Mouse (Mus musculus) cerebellum, adult 2 months (tissue): ENCODE data around the gene Pgghg. TPM values are rescaled to one million over a fixed set of nuclear protein-coding genes. Genes with fewer than 3 reads are reported as not detected.

ENCODE experiments used
- DNase-seq, 2 experiments: peaks; one replicate each; pipeline ENCODE4 v3.0.0; 2021
- H3K27ac ChIP-seq: fragments of 200-500 bp; 2 replicates; pipeline ENCODE4 v1.5.1; 2012; ENCODE audit warnings: low read length, control low read depth, inconsistent platforms; ENCODE audit not compliant: insufficient read depth
- H3K27me3 ChIP-seq: fragments of 200-500 bp; 2 replicates; pipeline ENCODE4 v1.6.1; 2012; ENCODE audit warnings: inconsistent platforms, mild to moderate bottlenecking, low read length, moderate library complexity; ENCODE audit not compliant: control insufficient read depth, insufficient read depth
- H3K4me1 ChIP-seq: fragments of 200-500 bp; 2 replicates; pipeline ENCODE4 v1.6.1; 2011; ENCODE audit warnings: low read length; ENCODE audit not compliant: control insufficient read depth, insufficient read depth
- H3K4me3 ChIP-seq: fragments of 200-500 bp; replicated peaks from 2 replicates; pipeline ENCODE3; 2011; ENCODE audit warnings: mild to moderate bottlenecking, low read depth, low read length, control low read depth; ENCODE audit not compliant: insufficient read depth
- CTCF ChIP-seq: fragments of 200-500 bp; IDR thresholded peaks from 2 replicates; pipeline ENCODE4 v1.5.1; 2011; ENCODE audit warnings: low read depth, mild to moderate bottlenecking, control low read depth, low read length, moderate library complexity, borderline replicate concordance; ENCODE audit not compliant: insufficient read depth
- POLR2A ChIP-seq: fragments of 200-500 bp; IDR thresholded peaks from 2 replicates; pipeline ENCODE4 v1.6.1; 2011; ENCODE audit warnings: low read length, control low read depth, borderline replicate concordance; ENCODE audit not compliant: insufficient read depth
- WGBS: fragments of 180-500 bp; shearing (Covaris S2); methylation state at CpG from one replicate; pipeline ENCODE4 v1.1.7; 2018; 5-methylcytosine and 5-hydroxymethylcytosine counted together
- polyA plus RNA-seq: library from polyadenylated mRNA; depleted of rRNA; stranded (reverse); fragments of >200 nt; gene quantifications from 2 replicates; pipeline ENCODE4 v1.2.3, GENCODE M21; 2012

The Pgghg gene
- polyA plus RNA-seq, 1 experiment, result 5.6 TPM

- no peaks in the 10 kb centered on the region for H3K4me1 ChIP-seq
- no peaks in the 10 kb centered on the region for H3K27me3 ChIP-seq
- no peak overlapping the region for H3K4me3 ChIP-seq
- no peak for TF ChIP-seq CTCF
- TF ChIP-seq POLR2A, result no peak
- DNase-seq, result no peak
- 88% methylated on average over 8 of the region's 8 CpGs for WGBS
- H3K27ac ChIP-seq, result no peak overlapping the region
Observed at GRCm38 (mm10) chr7:140914031-140914690, 27.0 kb upstream of the Pgghg start.

GRCm38 (mm10) chr7:140919911-140920310, 21.3 kb upstream of the Pgghg start:
- no peak for TF ChIP-seq CTCF
- no peak for TF ChIP-seq POLR2A
- H3K27ac ChIP-seq, result no peak overlapping the region
- 82% methylated on average over 4 of the region's 4 CpGs for WGBS
- H3K4me1 ChIP-seq, result peaks cover 3% of the 10 kb centered on the region; the same call in 1 of the 2 replicates
- H3K27me3 ChIP-seq, result no peaks in the 10 kb centered on the region
- DNase-seq, result no peak
- H3K4me3 ChIP-seq, result no peak overlapping the region

- H3K4me3 ChIP-seq, result no peak within 1 kb of the TSS
- WGBS, result 89% methylated on average over 8 of the region's 8 CpGs
- H3K27me3 ChIP-seq, result no peaks in the 10 kb centered on the region
Observed at GRCm38 (mm10) chr7:140920418-140921029, 20.7 kb upstream of the Pgghg start, which contains the start of gene Nlrp6. Nlrp6 (plus strand) TSS chr7:140920902.

GRCm38 (mm10) chr7:140921225-140921975, 19.8 kb upstream of the Pgghg start:
- TF ChIP-seq CTCF, result no peak
- TF ChIP-seq POLR2A, result no peak
- Histone ChIP-seq H3K4me1 (peaks cover 3% of the 10 kb centered on the region; the same call in 1 of the 2 replicates), H3K27ac (no peak overlapping the region), H3K27me3 (no peaks in the 10 kb centered on the region), H3K4me3 (no peak overlapping the region)
- DNase-seq, result no peak
- 46% methylated on average over 22 of the region's 22 CpGs for WGBS

More at GRCm38 (mm10) chr7:140920418-140921029, 20.7 kb upstream of the Pgghg start, which contains the start of gene Nlrp6:
- DNase-seq, result no peak
- TF ChIP-seq CTCF (no peak), POLR2A (no peak)
- Histone ChIP-seq H3K4me1 (peaks cover 3% of the 10 kb centered on the region; the same call in 1 of the 2 replicates), H3K27ac (no peak within 1 kb of the TSS)

- H3K27me3 ChIP-seq, result no peaks in the 10 kb centered on the region
- peak; percentile 88 to 90 for DNase-seq
- no peak overlapping the region for H3K27ac ChIP-seq
- peak overlapping the region; percentile 53 for H3K4me3 ChIP-seq
- peaks cover 3% of the 10 kb centered on the region; the same call in 1 of the 2 replicates for H3K4me1 ChIP-seq
- WGBS, result under 1% methylated on average over 49 of the region's 49 CpGs
- TF ChIP-seq CTCF (no peak; the same call in 1 of the 2 replicates), POLR2A (no peak)
Observed at GRCm38 (mm10) chr7:140922398-140923069, 18.7 kb upstream of the Pgghg start.

GRCm38 (mm10) chr7:140923070-140923775, 18.0 kb upstream of the Pgghg start:
- Histone ChIP-seq H3K4me3 (peak overlapping the region; percentile 53), H3K27ac (no peak overlapping the region), H3K27me3 (no peaks in the 10 kb centered on the region), H3K4me1 (peaks cover 3% of the 10 kb centered on the region; the same call in 1 of the 2 replicates)
- 20% methylated on average over 30 of the region's 30 CpGs for WGBS
- no peak for TF ChIP-seq CTCF
- TF ChIP-seq POLR2A, result no peak
- DNase-seq, result no peak

- H3K4me3 ChIP-seq, result no peak overlapping the region
- peaks cover 3% of the 10 kb centered on the region; the same call in 1 of the 2 replicates for H3K4me1 ChIP-seq
- no peaks in the 10 kb centered on the region for H3K27me3 ChIP-seq
- no peak overlapping the region for H3K27ac ChIP-seq
- 93% methylated on average over 6 of the region's 6 CpGs for WGBS
- no peak for DNase-seq
- no peak for TF ChIP-seq CTCF
- TF ChIP-seq POLR2A, result no peak
Observed at GRCm38 (mm10) chr7:140927181-140927580, 14.0 kb upstream of the Pgghg start.
